Mouse (Mus musculus) cerebellum, postnatal 36 days (tissue): ENCODE measurements around the gene Spta1.

Source experiments
- DNase-seq, 2 experiments: peaks; one replicate each; pipeline ENCODE4 v3.0.0; 2021 to 2022; ENCODE audit warnings: mixed read lengths in 2 of 2

The Spta1 gene

GRCm38 (mm10) chr1:174172605-174173004, at the start of gene Spta1:
Gene Spta1 (plus strand): TSS chr1:174172776.
- no peak for DNase-seq

GRCm38 (mm10) chr1:174131217-174131616, 41.4 kb upstream of the Spta1 start, which contains the start of gene Olfr424:
Gene Olfr424 (plus strand): TSS chr1:174131517.
- DNase-seq = no peak

- DNase-seq = no peak
Measured at GRCm38 (mm10) chr1:174131999-174132398, 40.6 kb upstream of the Spta1 start.

DNA sequence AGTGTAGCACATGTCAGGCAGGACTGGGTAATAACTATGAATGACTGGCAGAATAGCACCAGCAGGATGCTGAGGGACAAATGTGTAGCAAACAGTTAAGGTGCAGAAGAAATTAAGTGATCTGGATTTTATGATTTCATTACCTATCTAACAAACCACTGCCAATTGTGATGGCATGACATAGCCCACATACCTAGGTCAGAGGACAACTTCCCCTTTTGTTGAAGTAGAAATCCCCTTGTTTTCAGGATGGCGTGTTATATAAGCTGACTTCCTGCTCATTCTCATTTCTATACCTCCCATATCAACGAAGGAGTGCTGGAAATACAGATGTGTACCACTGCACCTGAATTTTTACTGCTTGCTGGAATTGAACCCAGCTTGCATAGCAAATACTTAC, 31.2 kb upstream of the Spta1 start:
- no peak for DNase-seq

DNA sequence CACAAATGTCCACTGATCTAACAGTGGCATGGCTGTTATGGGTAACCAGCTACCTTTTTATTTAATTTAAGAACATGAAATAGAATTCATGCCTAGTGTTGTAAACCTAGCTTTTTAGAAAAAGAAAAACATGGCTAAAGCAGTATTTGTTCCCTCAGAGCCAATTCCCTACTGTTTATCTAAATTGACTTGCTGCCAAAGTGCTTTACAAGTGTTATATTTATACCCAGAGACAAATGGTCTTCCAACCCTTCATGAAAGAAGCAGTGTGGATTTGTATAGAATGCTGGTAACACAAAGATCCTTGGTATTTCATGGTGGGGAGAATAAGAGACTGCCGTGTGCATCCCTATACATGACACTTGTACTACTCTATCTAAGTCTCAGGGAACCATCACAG, 25.9 kb upstream of the Spta1 start:
- DNase-seq = no peak

DNA sequence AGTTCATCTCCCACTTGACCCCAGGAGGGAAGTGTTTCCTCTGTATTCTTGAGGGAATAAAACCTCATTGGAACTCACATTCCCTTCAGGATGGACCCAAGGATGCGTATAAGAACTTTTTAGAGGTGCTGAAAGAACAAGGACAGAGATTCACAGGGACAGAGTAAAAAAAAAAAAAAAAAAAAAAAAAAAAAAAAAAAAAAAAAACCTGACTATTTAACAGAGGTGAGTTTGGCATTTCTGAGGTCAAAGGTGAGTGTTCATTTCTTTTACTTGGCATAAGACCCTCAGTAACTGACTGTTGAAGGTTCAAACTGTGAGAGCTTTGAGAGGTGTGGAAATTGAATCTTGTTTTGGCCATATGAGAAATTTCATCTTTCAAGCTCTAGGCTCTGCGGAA, 23.3 kb upstream of the Spta1 start:
- DNase-seq = no peak

DNA sequence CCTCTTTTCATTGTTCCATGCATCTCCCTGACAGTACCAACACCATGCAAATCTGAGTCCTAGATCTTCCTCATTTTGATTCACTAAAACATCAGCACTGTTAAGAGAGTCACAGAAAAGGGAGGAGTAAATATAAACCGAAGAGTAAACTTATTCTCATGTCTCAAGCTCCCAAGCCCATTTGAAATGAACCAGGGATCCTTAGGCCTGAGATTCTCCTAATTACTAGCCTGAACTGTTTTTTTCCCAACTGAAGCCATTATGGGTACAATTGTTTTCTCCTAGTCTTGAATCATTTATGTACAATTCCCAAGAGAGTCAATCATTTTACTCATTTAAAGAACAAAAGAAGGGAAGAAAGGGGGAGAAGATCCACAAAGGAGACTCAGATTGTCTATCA, 17.2 kb upstream of the Spta1 start, which contains the start of gene Olfr420:
Gene Olfr420, plus strand, starts transcription at position 301 of the 400 bp plus-strand sequence.
- no peak for DNase-seq

DNA sequence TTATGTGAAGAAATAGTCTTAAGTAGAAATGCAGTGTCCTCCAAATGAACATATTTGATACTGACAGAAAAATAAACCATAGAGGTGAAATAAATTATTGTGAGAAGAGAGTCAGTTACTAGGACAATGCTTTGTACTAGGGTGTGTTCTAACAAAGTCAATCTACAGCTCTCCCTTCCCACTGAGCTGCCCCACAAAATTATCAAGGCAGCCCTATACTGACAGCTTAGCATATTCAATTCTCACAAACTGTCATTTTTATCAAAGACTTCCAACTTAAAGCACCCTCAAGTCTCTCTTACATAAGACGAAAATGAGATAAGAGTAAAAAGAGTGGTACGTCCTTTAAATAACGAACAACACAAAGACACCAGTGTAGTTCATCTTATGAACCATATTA, 15.0 kb upstream of the Spta1 start:
- DNase-seq = no peak

DNA sequence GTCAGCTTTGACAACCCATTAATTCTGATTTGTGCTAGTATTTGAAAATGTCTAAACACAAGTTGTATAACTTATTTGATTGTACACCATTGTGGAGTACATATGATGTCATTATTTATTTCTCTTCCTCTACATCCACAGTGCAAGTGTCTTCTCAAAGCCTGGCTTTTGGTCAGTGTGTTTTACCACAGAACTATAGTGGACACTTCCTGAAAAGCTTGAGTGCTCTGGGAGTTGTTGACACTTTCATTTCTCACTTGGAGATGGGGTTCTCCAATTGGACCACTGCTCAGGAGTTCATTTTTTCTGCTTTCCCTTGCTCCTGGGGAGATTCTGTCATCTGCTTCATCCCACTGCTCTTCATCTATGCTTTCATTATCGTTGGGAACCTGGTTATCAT, 14.1 kb upstream of the Spta1 start:
- no peak for DNase-seq

DNA sequence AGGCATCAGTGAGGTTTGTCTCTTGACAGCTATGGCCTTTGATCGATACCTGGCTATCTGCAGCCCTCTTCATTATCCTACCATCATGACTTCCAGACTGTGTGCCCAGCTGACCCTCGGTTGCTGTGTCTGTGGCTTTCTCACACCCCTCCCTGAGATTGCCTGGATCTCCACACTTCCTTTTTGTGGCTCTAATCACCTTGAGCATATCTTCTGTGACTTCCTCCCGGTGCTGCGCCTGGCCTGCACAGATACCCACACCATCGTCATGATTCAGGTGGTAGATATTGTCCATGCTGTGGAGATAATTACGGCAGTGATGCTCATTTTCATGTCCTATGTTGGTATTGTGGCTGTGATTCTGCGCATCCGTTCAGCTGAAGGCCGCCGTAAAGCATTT, 13.5 kb upstream of the Spta1 start:
- no peak for DNase-seq

DNA sequence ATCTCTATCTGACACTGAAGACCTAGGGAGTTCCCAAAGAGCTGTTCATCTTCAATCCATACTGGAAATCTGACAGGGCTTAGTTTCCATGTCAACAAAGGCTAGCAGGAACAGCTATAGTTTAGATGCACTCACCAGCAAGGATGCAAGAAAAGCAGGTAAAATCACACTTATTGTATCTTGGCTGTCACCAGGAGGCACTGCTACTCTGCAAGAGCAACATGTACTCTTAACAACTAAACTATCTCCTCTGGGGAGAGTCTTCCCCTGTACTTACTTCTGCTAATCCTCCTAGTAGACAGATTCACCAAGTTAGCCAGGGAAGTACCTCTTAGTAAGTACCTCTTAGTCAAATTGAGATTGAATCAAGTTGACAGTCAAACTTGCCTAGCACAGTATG, 3.6 kb upstream of the Spta1 start:
- no peak for DNase-seq

DNA sequence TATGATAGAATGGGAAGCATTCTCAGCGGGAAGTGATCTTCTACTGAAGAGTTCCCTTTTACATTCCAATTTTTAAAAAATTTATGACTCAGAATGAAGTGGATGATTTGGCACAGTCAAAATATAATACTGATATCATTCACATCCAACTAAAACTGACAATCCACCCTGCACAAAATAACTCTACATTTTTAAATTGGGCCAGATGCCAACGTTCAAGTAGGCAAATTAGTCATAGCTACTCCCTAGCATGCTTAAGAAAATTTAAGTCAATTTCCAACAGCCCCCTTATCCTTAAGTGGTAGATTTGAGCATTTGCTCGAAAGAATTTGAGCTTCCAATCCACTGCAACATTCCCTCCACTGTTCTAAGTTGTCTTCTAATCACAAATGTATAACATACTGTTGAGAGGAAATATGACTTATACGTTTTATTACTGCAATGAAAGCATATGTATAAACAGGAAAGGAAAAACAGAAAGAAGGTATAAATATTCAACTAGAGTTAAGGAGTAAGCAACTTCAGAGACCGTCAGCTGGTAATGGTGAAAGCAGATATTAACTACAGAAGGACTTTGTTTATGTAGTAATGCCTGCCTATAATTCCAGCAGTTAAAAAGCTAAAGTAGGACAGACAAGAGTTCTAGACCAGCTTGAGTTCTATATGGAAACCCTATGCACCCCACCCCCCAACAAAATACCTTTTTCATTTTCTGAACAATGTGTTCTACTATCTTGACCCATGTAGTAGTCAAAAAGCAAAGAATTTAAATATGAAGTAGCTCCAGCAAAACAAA, 1.7 kb upstream of the Spta1 start:
- no peak for DNase-seq

DNA sequence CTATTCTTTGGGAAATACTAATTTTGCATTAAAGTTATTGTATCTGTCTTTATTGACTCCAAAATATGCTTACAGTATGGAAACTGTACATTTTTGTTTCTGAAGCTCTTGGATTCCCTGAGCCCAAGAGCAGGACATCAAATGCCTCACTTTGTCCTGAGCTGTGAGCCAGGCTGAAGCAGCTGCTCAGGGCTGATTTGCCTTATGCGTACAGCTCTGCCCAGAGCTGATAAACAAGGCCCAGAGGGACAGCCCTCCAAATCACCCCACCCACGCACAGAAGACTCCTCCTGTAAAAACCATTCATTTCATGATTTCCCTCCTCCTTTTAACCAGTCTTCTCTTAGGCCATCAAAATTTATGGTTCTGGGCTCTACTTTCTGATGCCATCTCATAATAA, 1.0 kb upstream of the Spta1 start:
- DNase-seq = no peak

- DNase-seq = no peak
Measured at GRCm38 (mm10) chr1:174204699-174205098, 32.1 kb downstream of the Spta1 start.

GRCm38 (mm10) chr1:174212286-174212685, 39.7 kb downstream of the Spta1 start:
- no peak for DNase-seq

DNA sequence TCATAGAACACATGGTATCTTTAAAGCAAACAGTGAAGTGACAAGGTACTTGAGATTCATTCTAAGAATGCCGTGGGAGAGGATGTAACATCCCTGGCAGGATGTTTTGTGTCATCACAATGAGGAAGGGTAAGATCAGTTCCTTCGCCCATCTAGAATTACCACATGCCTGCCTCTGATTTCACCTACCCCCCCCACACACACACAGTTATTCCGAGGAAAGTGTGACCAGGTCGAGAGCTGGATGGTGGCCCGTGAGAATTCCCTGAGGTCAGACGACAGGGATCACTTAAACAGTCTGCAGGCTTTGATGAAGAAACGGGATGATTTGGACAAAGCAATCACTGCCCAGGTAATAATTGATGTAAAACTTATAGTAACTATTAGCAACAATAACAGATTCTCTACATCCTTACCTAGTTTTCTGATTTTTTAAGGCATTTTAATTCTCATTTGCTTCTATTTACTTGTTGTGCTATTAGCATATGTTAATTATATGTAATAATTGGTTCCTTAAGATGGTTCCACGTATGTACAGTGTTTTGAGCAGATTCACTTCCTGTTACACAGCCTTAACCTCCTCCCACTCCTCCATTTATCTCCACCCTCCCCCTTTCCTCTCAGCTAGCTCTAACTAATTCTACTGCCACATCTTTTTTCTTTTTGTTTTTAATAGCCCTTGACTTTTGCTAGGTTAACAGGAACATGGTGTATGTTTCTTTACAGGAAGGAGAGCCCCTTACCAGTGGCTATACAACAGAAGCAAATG, 42.9 kb downstream of the Spta1 start:
- no peak for DNase-seq

DNA sequence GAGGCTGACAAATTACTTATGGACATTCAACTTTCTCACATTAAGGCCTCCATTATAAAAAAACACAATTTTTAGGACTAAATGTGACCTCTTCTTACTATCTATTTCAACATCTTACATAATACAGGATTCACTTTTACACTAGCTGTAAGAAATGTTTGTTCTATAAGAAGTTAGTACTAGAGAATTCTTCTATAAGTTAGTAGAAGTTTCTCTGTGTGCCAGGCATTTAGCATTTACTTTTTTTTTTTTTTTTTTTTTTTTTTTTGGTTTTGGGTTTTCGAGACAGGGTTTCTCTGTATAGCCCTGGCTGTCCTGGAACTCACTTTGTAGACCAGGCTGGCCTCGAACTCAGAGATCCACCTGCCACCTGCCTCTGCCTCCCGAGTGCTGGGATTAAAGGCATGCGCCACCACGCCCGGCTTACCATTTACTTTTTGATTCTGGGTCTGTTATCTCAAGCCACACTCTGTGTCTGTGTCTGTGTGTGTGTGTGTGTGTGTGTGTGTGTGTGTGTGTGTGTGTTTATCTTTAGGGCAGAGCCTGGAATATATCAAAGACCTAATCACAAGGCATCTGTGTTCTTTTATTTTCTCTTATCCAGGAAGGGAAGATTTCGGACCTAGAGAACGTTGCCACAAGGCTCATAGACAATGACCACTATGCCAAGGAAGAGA, 44.1 kb downstream of the Spta1 start:
- no peak for DNase-seq

- no peak for DNase-seq
Measured at GRCm38 (mm10) chr1:174239916-174240315, 67.3 kb downstream of the Spta1 start.

- no peak for DNase-seq
Measured at GRCm38 (mm10) chr1:174244621-174245020, 72.0 kb downstream of the Spta1 start.

GRCm38 (mm10) chr1:174246080-174246479, 73.5 kb downstream of the Spta1 start:
- no peak for DNase-seq

DNA sequence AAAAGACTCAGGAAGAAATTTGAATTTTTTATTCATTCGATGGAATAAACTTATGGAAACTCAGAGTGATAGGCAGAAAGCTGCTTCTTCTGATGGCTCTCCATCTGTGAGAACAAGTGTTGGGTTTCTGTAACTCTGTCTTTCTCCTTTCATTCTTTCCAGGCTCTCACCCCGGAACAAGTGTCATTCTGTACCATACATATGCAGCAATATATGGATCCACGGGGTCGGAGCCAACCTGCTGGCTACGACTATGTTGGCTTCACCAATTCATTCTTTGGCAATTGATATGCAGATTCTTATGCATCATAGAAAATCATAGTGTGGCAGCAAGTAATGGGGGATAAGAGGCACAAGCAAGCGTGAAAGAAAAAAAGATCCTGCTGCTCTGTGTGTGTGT, 74.6 kb downstream of the Spta1 start:
- DNase-seq = no peak

DNA sequence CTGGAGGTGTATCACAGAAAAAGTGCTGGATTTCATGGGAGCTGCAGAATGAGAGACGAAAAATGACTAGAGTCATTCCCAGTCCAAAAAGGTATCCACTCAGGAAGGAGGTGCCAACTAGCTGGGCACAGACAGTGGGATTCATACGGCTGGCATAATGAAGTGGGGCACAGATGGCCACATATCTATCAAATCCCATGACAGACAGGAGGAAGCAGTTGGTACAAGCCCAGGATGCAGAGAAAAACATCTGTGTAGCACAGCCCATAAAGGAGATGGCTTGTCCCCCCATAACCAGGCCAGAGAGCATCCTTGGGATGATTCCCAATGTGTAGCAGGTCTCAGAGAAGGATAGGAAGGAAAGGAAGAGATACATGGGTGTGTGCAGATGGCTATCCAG, 77.8 kb downstream of the Spta1 start:
- no peak for DNase-seq

- DNase-seq = no peak
Measured at GRCm38 (mm10) chr1:174251961-174252360, 79.4 kb downstream of the Spta1 start, which contains the start of gene Olfr419. Gene Olfr419 (minus strand): TSS chr1:174252061.

DNA sequence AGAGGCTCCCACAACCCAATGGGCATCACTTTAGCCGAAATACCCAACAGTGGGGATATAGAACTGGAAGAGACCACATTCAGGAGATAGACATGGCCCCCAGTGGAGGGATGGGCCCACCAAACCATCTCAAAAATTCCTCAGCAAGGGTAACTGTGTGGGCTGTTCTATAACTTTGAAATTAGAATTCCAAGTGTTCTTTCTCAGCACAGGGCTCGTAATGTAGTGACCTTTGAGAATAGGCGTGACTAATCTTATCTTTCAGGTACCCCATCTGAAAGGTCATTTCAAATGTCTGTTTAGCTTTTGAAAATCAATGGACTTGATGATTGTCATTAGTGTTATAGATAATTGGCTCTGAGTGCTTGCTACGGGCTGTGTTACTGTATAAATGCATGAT, 95.2 kb downstream of the Spta1 start:
- DNase-seq = no peak
